Mouse (Mus musculus) forebrain, postnatal 0 days (tissue): Measurements from ENCODE around the gene Nos3. TPM values are rescaled to one million over a fixed set of nuclear protein-coding genes. Genes with fewer than 3 reads are reported as not detected.
A peak's percentile ranks its signal among the peaks of the same experiment; 100 is the strongest.

Experiments used
- ATAC-seq: fragments of 200-750 bp; cut with Nextera tagmentation; 2 replicates; pipeline ENCODE4 v1.8.0; 2017; ENCODE audit warnings: mild to moderate bottlenecking, moderate library complexity
- DNase-seq: peaks from one replicate; pipeline ENCODE4 v3.0.0-alpha.2; 2015
- H3K27ac ChIP-seq: fragments of 300-500 bp; sonication (generic); 2 replicates; pipeline ENCODE4 v1.5.1; 2014; ENCODE audit warnings: low read depth, mild to moderate bottlenecking, antibody characterized with exemption, low read length, moderate library complexity, mixed read lengths
- H3K27me3 ChIP-seq: fragments of 300-500 bp; sonication (generic); 2 replicates; pipeline ENCODE4 v1.6.1; 2014; ENCODE audit warnings: mild to moderate bottlenecking, low read length, mixed read lengths; ENCODE audit not compliant: insufficient read depth
- H3K36me3 ChIP-seq: fragments of 300-500 bp; sonication (generic); 2 replicates; pipeline ENCODE4 v1.6.1; 2014; ENCODE audit warnings: mild to moderate bottlenecking, moderate library complexity; ENCODE audit not compliant: insufficient read depth
- H3K4me1 ChIP-seq: fragments of 300-500 bp; sonication (generic); 2 replicates; pipeline ENCODE4 v1.6.1; 2014; ENCODE audit warnings: antibody characterized with exemption; ENCODE audit not compliant: insufficient read depth
- H3K4me2 ChIP-seq: fragments of 300-500 bp; sonication (generic); 2 replicates; pipeline ENCODE4 v1.6.1; 2014; ENCODE audit warnings: low read depth, mild to moderate bottlenecking, moderate library complexity
- H3K4me3 ChIP-seq: fragments of 300-500 bp; sonication (generic); 2 replicates; pipeline ENCODE4 v1.5.1; 2014; ENCODE audit warnings: low read depth, low read length, mixed read lengths
- H3K9ac ChIP-seq: fragments of 300-500 bp; sonication (generic); 2 replicates; pipeline ENCODE4 v1.6.1; 2014; ENCODE audit warnings: mild to moderate bottlenecking
- H3K9me3 ChIP-seq: fragments of 300-500 bp; sonication (generic); 2 replicates; pipeline ENCODE4 v1.6.1; 2016; ENCODE audit warnings: low read length
- CTCF ChIP-seq: sonication (generic); IDR thresholded peaks from 2 replicates; pipeline ENCODE4 v1.5.1; 2016; ENCODE audit warnings: antibody characterized with exemption, control low read depth, low read depth
- WGBS: fragments of 180-500 bp; shearing (Covaris S2); extraction: QIAGEN DNeasy Blood & Tissue Kit; methylation state at CpG from one replicate; pipeline ENCODE4 v1.1.7; 2014; 5-methylcytosine and 5-hydroxymethylcytosine counted together
- polyA plus RNA-seq: library from polyadenylated mRNA; unstranded; fragments of >200 nt; fragmentation: Nextera tagmentation; extraction: Ambion mirVana; gene quantifications from 2 replicates; pipeline ENCODE4 v1.2.1, GENCODE M21; 2015
- total RNA-seq: library from RNA; depleted of rRNA; stranded (reverse); fragments of >200 nt; gene quantifications from 2 replicates; pipeline ENCODE4 v1.2.3, GENCODE M21; 2014

Gene Nos3
- total and polyA plus RNA-seq, 2 experiments from 2014 or later, result 6.8 to 8.3 TPM

- 7% methylated on average over 12 of the region's 12 CpGs for WGBS
- no peaks in the 10 kb centered on the region for H3K36me3 ChIP-seq
- no peaks in the 10 kb centered on the region for H3K27me3 ChIP-seq
- no peaks in the 10 kb centered on the region for H3K9me3 ChIP-seq
- H3K4me1 ChIP-seq, result peaks cover 23% of the 10 kb centered on the region
- no peak overlapping the region for H3K4me3 ChIP-seq
- peak overlapping the region; percentile 26; the same call in 1 of the 2 replicates for H3K9ac ChIP-seq
- ATAC-seq (peak; percentile 70), DNase-seq (peak; percentile 41)
- no peak for TF ChIP-seq CTCF
- peak overlapping the region; percentile 79 for H3K27ac ChIP-seq
- peak overlapping the region; percentile 6; the same call in 1 of the 2 replicates for H3K4me2 ChIP-seq
Observed at GRCm38 (mm10) chr5:24344477-24345051, 20.0 kb upstream of the Nos3 start.

- TF ChIP-seq CTCF, result no peak
- H3K9ac ChIP-seq, result no peak overlapping the region
- no peak for DNase-seq
- H3K4me1 ChIP-seq, result peaks cover 23% of the 10 kb centered on the region
- no peak overlapping the region for H3K4me2 ChIP-seq
- H3K9me3 ChIP-seq, result no peaks in the 10 kb centered on the region
- no peaks in the 10 kb centered on the region for H3K27me3 ChIP-seq
- ATAC-seq, result no peak
- H3K27ac ChIP-seq, result no peak overlapping the region
- H3K4me3 ChIP-seq, result no peak overlapping the region
- no peaks in the 10 kb centered on the region for H3K36me3 ChIP-seq
- 88% methylated on average over 7 of the region's 7 CpGs for WGBS
Observed at GRCm38 (mm10) chr5:24346313-24346712, 18.3 kb upstream of the Nos3 start.

- WGBS, result 63% methylated on average over 7 of the region's 7 CpGs
- no peak for ATAC-seq
- no peaks in the 10 kb centered on the region for H3K27me3 ChIP-seq
- no peak overlapping the region for H3K9ac ChIP-seq
- no peak for DNase-seq
- peak overlapping the region; percentile 99 for H3K4me2 ChIP-seq
- H3K4me3 ChIP-seq, result no peak overlapping the region
- no peak for TF ChIP-seq CTCF
- H3K9me3 ChIP-seq, result no peaks in the 10 kb centered on the region
- no peaks in the 10 kb centered on the region for H3K36me3 ChIP-seq
- no peak overlapping the region for H3K27ac ChIP-seq
- H3K4me1 ChIP-seq, result peaks cover 25% of the 10 kb centered on the region
Observed at GRCm38 (mm10) chr5:24347186-24347875, 17.3 kb upstream of the Nos3 start.

- DNase-seq (peak; percentile 56), ATAC-seq (peak; percentile 7; the same call in 1 of the 2 replicates)
- H3K36me3 ChIP-seq, result no peaks in the 10 kb centered on the region
- H3K27me3 ChIP-seq, result no peaks in the 10 kb centered on the region
- H3K27ac ChIP-seq, result no peak overlapping the region
- peak overlapping the region; percentile 99 for H3K4me2 ChIP-seq
- no peak for TF ChIP-seq CTCF
- peak overlapping the region; percentile 55 for H3K4me3 ChIP-seq
- peaks cover 31% of the 10 kb centered on the region for H3K4me1 ChIP-seq
- 4% methylated on average over 41 of the region's 41 CpGs for WGBS
- H3K9ac ChIP-seq, result peak overlapping the region; percentile 60
- no peaks in the 10 kb centered on the region for H3K9me3 ChIP-seq
Observed at GRCm38 (mm10) chr5:24348128-24348527, 16.5 kb upstream of the Nos3 start.

- ATAC-seq, result no peak
- TF ChIP-seq CTCF, result no peak
- Histone ChIP-seq H3K36me3 (no peaks in the 10 kb centered on the region), H3K27me3 (no peaks in the 10 kb centered on the region), H3K4me2 (peak overlapping the region; percentile 99), H3K4me1 (peaks cover 30% of the 10 kb centered on the region), H3K27ac (no peak overlapping the region), H3K9ac (peak overlapping the region; percentile 60), H3K9me3 (no peaks in the 10 kb centered on the region), H3K4me3 (peak overlapping the region; percentile 55)
- WGBS, result 2% methylated on average over 28 of the region's 30 CpGs
- peak; percentile 33 for DNase-seq
Observed at GRCm38 (mm10) chr5:24348546-24348945, 16.1 kb upstream of the Nos3 start.

- Histone ChIP-seq H3K4me3 (no peak overlapping the region), H3K27me3 (no peaks in the 10 kb centered on the region), H3K9me3 (no peaks in the 10 kb centered on the region), H3K4me2 (peak overlapping the region; percentile 88), H3K4me1 (peaks cover 16% of the 10 kb centered on the region; the same call in 1 of the 2 replicates), H3K36me3 (no peaks in the 10 kb centered on the region), H3K27ac (no peak overlapping the region), H3K9ac (no peak overlapping the region)
- ATAC-seq (no peak), DNase-seq (no peak)
- 63% methylated on average over 3 of the region's 3 CpGs for WGBS
- TF ChIP-seq CTCF, result no peak
Observed at GRCm38 (mm10) chr5:24350073-24350472, 14.5 kb upstream of the Nos3 start.

- no peaks in the 10 kb centered on the region for H3K9me3 ChIP-seq
- peak overlapping the region; percentile 78 for H3K4me3 ChIP-seq
- peaks cover 16% of the 10 kb centered on the region; the same call in 1 of the 2 replicates for H3K4me1 ChIP-seq
- no peaks in the 10 kb centered on the region for H3K27me3 ChIP-seq
- ATAC-seq, result no peak
- WGBS, result 31% methylated on average over 15 of the region's 15 CpGs
- no peaks in the 10 kb centered on the region for H3K36me3 ChIP-seq
- no peak for DNase-seq
- H3K9ac ChIP-seq, result peak overlapping the region; percentile 67
- TF ChIP-seq CTCF, result no peak
- no peak overlapping the region; the same call in 1 of the 2 replicates for H3K27ac ChIP-seq
- H3K4me2 ChIP-seq, result peak overlapping the region; percentile 88
Observed at GRCm38 (mm10) chr5:24350531-24351250, 13.9 kb upstream of the Nos3 start.
